Mouse (Mus musculus) G1E (cell line): Measurements from ENCODE around the gene Rhbdf2. TPM values are rescaled to one million over a fixed set of nuclear protein-coding genes. Genes with fewer than 3 reads are reported as not detected.

Experiments used
- ATAC-seq: 2 replicates; pipeline ENCODE4 v1.8.0; 2016; ENCODE audit warnings: mild to moderate bottlenecking; ENCODE audit not compliant: insufficient number of reproducible peaks, poor library complexity, low FRiP score, severe bottlenecking; ENCODE audit errors: extremely low read depth
- DNase-seq: peaks from one replicate; pipeline ENCODE4 v3.0.0; 2012; ENCODE audit warnings: low spot score
- H3K27me3 ChIP-seq: 2 replicates; pipeline ENCODE4 v1.6.1; 2012; ENCODE audit warnings: mild to moderate bottlenecking, low read length, inconsistent platforms; ENCODE audit not compliant: insufficient read depth
- H3K36me3 ChIP-seq: replicated peaks from 2 replicates; pipeline ENCODE3; 2012; ENCODE audit warnings: mild to moderate bottlenecking, inconsistent platforms
- H3K4me1 ChIP-seq: 2 replicates; pipeline ENCODE4 v1.6.1; 2012; ENCODE audit warnings: low read depth, low read length, inconsistent platforms, mixed read lengths; ENCODE audit not compliant: insufficient read depth
- H3K4me3 ChIP-seq: 2 replicates; pipeline ENCODE4 v1.5.1; 2012; ENCODE audit warnings: low read depth, mild to moderate bottlenecking, inconsistent platforms, low read length, moderate library complexity, mixed read lengths
- H3K9me3 ChIP-seq: replicated peaks from 2 replicates; pipeline ENCODE4 v1.6.1; 2012; ENCODE audit warnings: inconsistent platforms
- CTCF ChIP-seq: IDR thresholded peaks from 2 replicates; pipeline ENCODE4 v1.5.1; 2012; ENCODE audit warnings: low read depth, low read length, inconsistent platforms, mixed read lengths
- GATA1 ChIP-seq: IDR thresholded peaks from 2 replicates; pipeline ENCODE4 v1.6.1; 2012; ENCODE audit warnings: borderline replicate concordance, low read length, inconsistent platforms, mixed read lengths
- GATA2 ChIP-seq: IDR thresholded peaks from 2 replicates; pipeline ENCODE4 v1.6.1; 2012; ENCODE audit warnings: low read depth, low read length, inconsistent platforms, borderline replicate concordance
- POLR2AphosphoS5 ChIP-seq: IDR thresholded peaks from 2 replicates; pipeline ENCODE4 v1.6.1; 2012; ENCODE audit warnings: low read depth, low read length, inconsistent platforms; ENCODE audit not compliant: insufficient replicate concordance
- TAL1 ChIP-seq: conservative IDR thresholded peaks from 2 replicates; pipeline ENCODE4 v1.6.1; 2012; ENCODE audit warnings: low read depth, low read length, inconsistent platforms, mixed read lengths
- polyA plus RNA-seq: library from polyadenylated mRNA; stranded (reverse); fragments of >175 nt; gene quantifications from 2 replicates; pipeline ENCODE4 v1.2.3, GENCODE M21; 2012
- total RNA-seq, 2 experiments: library from RNA; stranded (forward) in 1 of 2; stranded (reverse) in 1 of 2; fragments of 200-1000 nt in 1 of 2; fragments of >200 nt in 1 of 2; fragmentation: Nextera tagmentation in 1 of 2; gene quantifications; 2 replicates each; pipeline ENCODE4 v1.2.3; 2014 to 2017

Rhbdf2 gene
- total and polyA plus RNA-seq, 3 experiments, result 1.9 to 5.6 (median 4.2) TPM

DNA sequence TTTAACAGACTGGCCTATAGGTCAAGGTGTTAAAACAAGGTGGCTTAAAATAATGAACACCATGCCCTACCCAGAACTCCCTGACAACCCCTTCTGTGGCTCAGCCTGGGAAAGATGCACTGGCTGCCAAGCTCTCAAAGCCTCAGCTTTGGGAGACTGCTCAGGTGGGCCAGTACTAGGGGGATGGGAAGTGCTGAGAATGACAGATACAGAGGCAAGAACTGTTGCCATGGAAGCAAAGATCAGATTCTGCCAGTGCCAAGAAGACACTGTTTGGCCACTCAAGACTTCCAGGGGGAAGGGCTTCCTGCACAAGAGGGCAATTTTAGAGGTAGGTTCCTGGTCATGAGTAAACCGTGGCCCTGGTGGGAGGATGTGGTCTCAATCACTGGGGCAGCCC is 71.2 kb downstream of the Rhbdf2 start:
- DNase-seq (no peak), ATAC-seq (no peak)
- Histone ChIP-seq H3K4me1 (peaks cover 36% of the 10 kb centered on the region), H3K27me3 (no peaks in the 10 kb centered on the region), H3K36me3 (peaks cover 37% of the 10 kb centered on the region), H3K9me3 (no peaks in the 10 kb centered on the region), H3K4me3 (no peak overlapping the region)
- TF ChIP-seq CTCF (no peak), GATA2 (no peak), GATA1 (no peak), POLR2AphosphoS5 (no peak), TAL1 (no peak)

GRCm38 (mm10) chr11:116554171-116554878 is 72.5 kb downstream of the Rhbdf2 start:
- DNase-seq (no peak), ATAC-seq (no peak)
- TF ChIP-seq GATA2 (no peak), POLR2AphosphoS5 (no peak), GATA1 (no peak), CTCF (peak; percentile 32; the same call in 1 of the 2 replicates), TAL1 (no peak)
- H3K36me3 ChIP-seq, result peaks cover 32% of the 10 kb centered on the region
- no peaks in the 10 kb centered on the region for H3K27me3 ChIP-seq
- H3K4me3 ChIP-seq, result no peak overlapping the region
- H3K9me3 ChIP-seq, result no peaks in the 10 kb centered on the region
- peaks cover 48% of the 10 kb centered on the region for H3K4me1 ChIP-seq

DNA sequence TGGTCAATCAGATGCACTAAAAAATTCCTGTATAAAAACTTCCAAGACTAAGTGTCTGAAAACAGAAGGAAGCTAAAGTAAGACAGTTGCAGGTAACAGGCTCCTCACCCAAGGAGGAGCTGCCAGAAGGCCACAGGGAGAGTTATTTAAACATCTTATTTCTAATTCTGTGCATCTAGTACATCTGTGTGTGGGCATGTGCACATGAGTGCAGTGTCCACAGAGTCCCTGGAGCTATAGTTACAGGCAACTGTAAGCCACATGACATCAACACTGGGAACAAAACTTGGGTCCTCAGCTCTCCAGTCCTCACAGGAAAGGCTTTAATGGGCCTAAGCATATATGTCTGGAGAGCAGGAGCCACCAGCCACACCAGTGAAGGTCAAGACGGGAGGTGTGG is 74.6 kb downstream of the Rhbdf2 start:
- Histone ChIP-seq H3K27me3 (no peaks in the 10 kb centered on the region), H3K36me3 (peaks cover 47% of the 10 kb centered on the region), H3K9me3 (no peaks in the 10 kb centered on the region), H3K4me1 (peaks cover 51% of the 10 kb centered on the region), H3K4me3 (no peak overlapping the region)
- TF ChIP-seq TAL1, result no peak
- TF ChIP-seq GATA1, result no peak
- no peak for TF ChIP-seq CTCF
- TF ChIP-seq POLR2AphosphoS5, result no peak
- TF ChIP-seq GATA2, result no peak
- ATAC-seq, result no peak
- no peak for DNase-seq

DNA sequence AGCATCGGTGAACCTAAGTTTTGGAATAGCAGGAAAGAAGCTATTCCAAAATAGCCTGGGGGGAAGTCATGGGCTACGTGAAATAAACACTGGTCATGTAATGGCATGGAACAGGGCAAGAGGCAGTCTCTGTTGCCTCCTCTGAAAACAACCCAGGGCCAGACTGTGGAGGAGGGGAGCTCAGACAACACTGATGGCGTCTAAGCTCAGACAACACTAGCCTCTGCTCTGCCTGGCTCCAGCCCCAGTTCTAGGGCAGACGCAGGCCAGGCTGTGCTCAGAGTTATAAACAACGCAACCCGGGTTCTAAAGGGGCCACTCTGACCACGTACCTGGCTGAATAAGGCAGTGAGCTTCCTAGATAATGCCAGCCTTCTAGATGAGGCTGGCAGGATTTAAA is 76.1 kb downstream of the Rhbdf2 start:
- Histone ChIP-seq H3K36me3 (peaks cover 55% of the 10 kb centered on the region), H3K27me3 (no peaks in the 10 kb centered on the region), H3K4me1 (peaks cover 44% of the 10 kb centered on the region), H3K9me3 (no peaks in the 10 kb centered on the region), H3K4me3 (no peak overlapping the region; the same call in 1 of the 2 replicates)
- no peak for TF ChIP-seq CTCF
- no peak for TF ChIP-seq GATA1
- no peak for TF ChIP-seq GATA2
- TF ChIP-seq POLR2AphosphoS5, result no peak
- TF ChIP-seq TAL1, result no peak
- ATAC-seq (no peak), DNase-seq (no peak)

- H3K9me3 ChIP-seq, result no peaks in the 10 kb centered on the region
- ATAC-seq, result peak; percentile 77
- no peaks in the 10 kb centered on the region for H3K27me3 ChIP-seq
- H3K4me1 ChIP-seq, result peaks cover 41% of the 10 kb centered on the region
- peaks cover 68% of the 10 kb centered on the region for H3K36me3 ChIP-seq
- peak; percentile 76 for TF ChIP-seq TAL1
- TF ChIP-seq GATA2, result no peak
- peak overlapping the region; percentile 50; the same call in 1 of the 2 replicates for H3K4me3 ChIP-seq
- DNase-seq, result no peak
Measured at GRCm38 (mm10) chr11:116549273-116550038, 77.4 kb downstream of the Rhbdf2 start.

DNA sequence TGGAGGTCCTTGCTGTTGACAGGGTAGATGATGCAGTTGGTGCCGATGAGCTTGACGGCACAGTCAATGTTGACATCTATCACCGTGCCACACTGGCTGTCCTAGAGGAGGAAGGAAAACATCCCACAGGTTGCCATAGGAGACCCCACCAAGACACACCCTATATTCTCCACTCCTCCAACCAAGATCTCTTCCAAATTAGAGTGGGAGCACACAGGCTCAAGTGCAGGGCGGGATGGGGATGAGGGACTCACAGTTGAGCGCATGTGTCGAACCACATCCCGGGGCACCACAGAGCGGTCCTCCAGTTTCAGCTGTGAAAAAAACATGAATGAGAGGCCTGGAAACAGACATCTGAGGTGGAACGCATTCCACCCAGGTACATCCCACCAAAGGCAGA is 78.0 kb downstream of the Rhbdf2 start:
- DNase-seq, result no peak
- no peaks in the 10 kb centered on the region for H3K27me3 ChIP-seq
- peaks cover 44% of the 10 kb centered on the region for H3K4me1 ChIP-seq
- no peak for ATAC-seq
- TF ChIP-seq TAL1, result no peak
- no peak for TF ChIP-seq POLR2AphosphoS5
- TF ChIP-seq CTCF, result no peak
- peaks cover 71% of the 10 kb centered on the region for H3K36me3 ChIP-seq
- no peaks in the 10 kb centered on the region for H3K9me3 ChIP-seq
- no peak overlapping the region for H3K4me3 ChIP-seq

Other genes starting within 250 kb of the Rhbdf2 start
- 19.4 and 23.7 TPM in 2 replicates for gene Rnf157, start 214.0 kb downstream of the Rhbdf2 start, total RNA-seq (2014; fragmentation: Nextera tagmentation)
- 10.0 and 10.6 TPM in 2 replicates for gene Rnf157, start 214.0 kb downstream of the Rhbdf2 start, total RNA-seq (2017)
- 6.1 and 7.1 TPM in 2 replicates for gene Rnf157, start 214.0 kb downstream of the Rhbdf2 start, polyA plus RNA-seq
- gene Ubald2, start 192.9 kb downstream of the Rhbdf2 start, total RNA-seq (2014; fragmentation: Nextera tagmentation), result 184 and 210 TPM in 2 replicates
- gene Ubald2, start 192.9 kb downstream of the Rhbdf2 start, total RNA-seq (2017), result 114 and 161 TPM in 2 replicates
- 710 and 1,104 TPM in 2 replicates for gene Ubald2, start 192.9 kb downstream of the Rhbdf2 start, polyA plus RNA-seq
- not detected in 2 replicates for gene Qrich2, start 160.8 kb downstream of the Rhbdf2 start, total RNA-seq (2014; fragmentation: Nextera tagmentation)
- 0.05 and 0.06 TPM in 2 replicates for gene Qrich2, start 160.8 kb downstream of the Rhbdf2 start, total RNA-seq (2017)
- 0.07 and 0.16 TPM in 2 replicates for gene Qrich2, start 160.8 kb downstream of the Rhbdf2 start, polyA plus RNA-seq
- 53.7 and 56.6 TPM in 2 replicates for gene Prpsap1, start 132.8 kb downstream of the Rhbdf2 start, total RNA-seq (2014; fragmentation: Nextera tagmentation)
- 33.3 and 42.2 TPM in 2 replicates for gene Prpsap1, start 132.8 kb downstream of the Rhbdf2 start, total RNA-seq (2017)
- gene Prpsap1, start 132.8 kb downstream of the Rhbdf2 start, polyA plus RNA-seq, result 53.9 and 69.4 TPM in 2 replicates
- gene Sphk1, start 96.1 kb downstream of the Rhbdf2 start, total RNA-seq (2014; fragmentation: Nextera tagmentation), result 1.5 and 2.3 TPM in 2 replicates
- gene Sphk1, start 96.1 kb downstream of the Rhbdf2 start, total RNA-seq (2017), result 22.1 and 30.6 TPM in 2 replicates
- 16.7 and 17.1 TPM in 2 replicates for gene Sphk1, start 96.1 kb downstream of the Rhbdf2 start, polyA plus RNA-seq
- gene Ube2o, start 45.6 kb downstream of the Rhbdf2 start, total RNA-seq (2014; fragmentation: Nextera tagmentation), result 9.2 and 41.7 TPM in 2 replicates
- gene Ube2o, start 45.6 kb downstream of the Rhbdf2 start, total RNA-seq (2017), result 6.2 and 6.3 TPM in 2 replicates
- gene Ube2o, start 45.6 kb downstream of the Rhbdf2 start, polyA plus RNA-seq, result 17.9 and 20.1 TPM in 2 replicates
- gene Aanat, start 40.6 kb downstream of the Rhbdf2 start, total RNA-seq (2014; fragmentation: Nextera tagmentation), result not detected in 2 replicates
- gene Aanat, start 40.6 kb downstream of the Rhbdf2 start, total RNA-seq (2017), result not detected in 2 replicates
- not detected in 2 replicates for gene Aanat, start 40.6 kb downstream of the Rhbdf2 start, polyA plus RNA-seq
- 2.6 and 4.3 TPM in 2 replicates for gene Prcd, start 26.5 kb upstream of the Rhbdf2 start, total RNA-seq (2014; fragmentation: Nextera tagmentation)
- 3.2 and 3.7 TPM in 2 replicates for gene Prcd, start 26.5 kb upstream of the Rhbdf2 start, total RNA-seq (2017)
- gene Prcd, start 26.5 kb upstream of the Rhbdf2 start, polyA plus RNA-seq, result 1.5 and 1.9 TPM in 2 replicates
- not detected in 2 replicates for gene Cygb, start 27.3 kb upstream of the Rhbdf2 start, total RNA-seq (2014; fragmentation: Nextera tagmentation)
- gene Cygb, start 27.3 kb upstream of the Rhbdf2 start, total RNA-seq (2017), result not detected in 2 replicates
- gene Cygb, start 27.3 kb upstream of the Rhbdf2 start, polyA plus RNA-seq, result 0.05 TPM in 1 of 2 replicates, not detected in the other
- gene St6galnac1, start 148.5 kb upstream of the Rhbdf2 start, total RNA-seq (2014; fragmentation: Nextera tagmentation), result 0.49 TPM in 1 of 2 replicates, not detected in the other
- 0.23 and 0.27 TPM in 2 replicates for gene St6galnac1, start 148.5 kb upstream of the Rhbdf2 start, total RNA-seq (2017)
- gene St6galnac1, start 148.5 kb upstream of the Rhbdf2 start, polyA plus RNA-seq, result not detected in 2 replicates
- not detected in 2 replicates for gene Mxra7, start 201.0 kb upstream of the Rhbdf2 start, total RNA-seq (2014; fragmentation: Nextera tagmentation)
- gene Mxra7, start 201.0 kb upstream of the Rhbdf2 start, total RNA-seq (2017), result 0.06 TPM in 1 of 2 replicates, not detected in the other
- gene Mxra7, start 201.0 kb upstream of the Rhbdf2 start, polyA plus RNA-seq, result not detected in 2 replicates
- 40.3 and 45.4 TPM in 2 replicates for gene Mettl23, start 216.3 kb upstream of the Rhbdf2 start, total RNA-seq (2014; fragmentation: Nextera tagmentation)
- 35.8 and 43.1 TPM in 2 replicates for gene Mettl23, start 216.3 kb upstream of the Rhbdf2 start, total RNA-seq (2017)
- 49.1 and 60.6 TPM in 2 replicates for gene Mettl23, start 216.3 kb upstream of the Rhbdf2 start, polyA plus RNA-seq
- gene Jmjd6, start 216.4 kb upstream of the Rhbdf2 start, total RNA-seq (2014; fragmentation: Nextera tagmentation), result 82.7 and 85.3 TPM in 2 replicates
- gene Jmjd6, start 216.4 kb upstream of the Rhbdf2 start, total RNA-seq (2017), result 126 and 148 TPM in 2 replicates
- gene Jmjd6, start 216.4 kb upstream of the Rhbdf2 start, polyA plus RNA-seq, result 39.1 and 48.4 TPM in 2 replicates
- gene Mfsd11, start 225.4 kb upstream of the Rhbdf2 start, total RNA-seq (2014; fragmentation: Nextera tagmentation), result 15.1 and 22.0 TPM in 2 replicates
- gene Mfsd11, start 225.4 kb upstream of the Rhbdf2 start, total RNA-seq (2017), result 45.9 and 55.1 TPM in 2 replicates
- 3.8 and 6.6 TPM in 2 replicates for gene Mfsd11, start 225.4 kb upstream of the Rhbdf2 start, polyA plus RNA-seq
- gene Srsf2, start 226.1 kb upstream of the Rhbdf2 start, total RNA-seq (2014; fragmentation: Nextera tagmentation), result 786 and 910 TPM in 2 replicates
- gene Srsf2, start 226.1 kb upstream of the Rhbdf2 start, total RNA-seq (2017), result 484 and 801 TPM in 2 replicates
- 1,600 and 2,011 TPM in 2 replicates for gene Srsf2, start 226.1 kb upstream of the Rhbdf2 start, polyA plus RNA-seq